In genomic region chr6:94163325-94163995, GRCm38 (mm10) we compare ENCODE assay signal across 10 mouse cellular contexts.
A peak's percentile ranks its signal among the peaks of the same experiment; 100 is the strongest.
DNase-seq lines count a peak whose midpoint lies in the region; ATAC-seq and TF ChIP-seq lines count a peak whose summit lies in the region.
"Had no signal": no experiment of that assay in that cellular context is flagged by ENCODE, and none has a peak within 500 bp of the region (broad histone marks: within the 10 kb centered on the region; RNA-seq: fewer than 3 reads in every experiment).

No protein-coding gene starts in this region.

- ATAC-seq in heart, postnatal 0 days (ENCODE audit: insufficient read depth, low read depth): no peak
- peak; percentile 50; the same call in 1 of the 2 replicates for ATAC-seq in forebrain, embryonic 16.5 days
- no peak for ATAC-seq in liver, embryonic 16.5 days (ENCODE audit: low read depth)

- H3K27me3 ChIP-seq in heart, postnatal 0 days (ENCODE audit: control insufficient read depth, insufficient read depth, low read length): no peaks in the 10 kb centered on the region
- no peaks in the 10 kb centered on the region for H3K27me3 ChIP-seq in forebrain, embryonic 16.5 days (replicated peaks; ENCODE audit: control insufficient read depth, insufficient read depth, low read length)
- H3K27me3 ChIP-seq in liver, embryonic 16.5 days (ENCODE audit: control insufficient read depth, insufficient read depth, low read depth, low read length): no peaks in the 10 kb centered on the region

- no peaks in the 10 kb centered on the region for H3K9me3 ChIP-seq in heart, postnatal 0 days (replicated peaks; ENCODE audit: control insufficient read depth, low read length)
- H3K9me3 ChIP-seq in forebrain, embryonic 16.5 days (ENCODE audit: control insufficient read depth, low read length): no peaks in the 10 kb centered on the region
- H3K9me3 ChIP-seq in liver, embryonic 16.5 days (replicated peaks; ENCODE audit: control insufficient read depth, low read length): no peaks in the 10 kb centered on the region

- no peaks in the 10 kb centered on the region for H3K36me3 ChIP-seq in heart, postnatal 0 days (replicated peaks; ENCODE audit: control insufficient read depth, insufficient read depth, low read length)
- no peaks in the 10 kb centered on the region for H3K36me3 ChIP-seq in forebrain, embryonic 16.5 days (ENCODE audit: control insufficient read depth, insufficient read depth)
- no peaks in the 10 kb centered on the region for H3K36me3 ChIP-seq in liver, embryonic 16.5 days (ENCODE audit: control insufficient read depth, insufficient read depth)

- H3K27ac ChIP-seq in heart, postnatal 0 days (ENCODE audit: low read depth): peak overlapping the region; percentile 50
- H3K27ac ChIP-seq in forebrain, embryonic 16.5 days (ENCODE audit: low read length): peak overlapping the region; percentile 39
- H3K27ac ChIP-seq in liver, embryonic 16.5 days (ENCODE audit: low read length): no peak overlapping the region

- H3K9ac ChIP-seq in heart, postnatal 0 days (replicated peaks; ENCODE audit: low read depth, low read length): no peak overlapping the region
- no peak overlapping the region for H3K9ac ChIP-seq in forebrain, embryonic 16.5 days (replicated peaks; ENCODE audit: low read depth, low read length)
- H3K9ac ChIP-seq in liver, embryonic 16.5 days (ENCODE audit: low read depth, low read length): no peak overlapping the region

- TF ChIP-seq EP300 in heart, postnatal 0 days (IDR thresholded peaks at IDR 0.05; ENCODE audit: low read depth): no peak

- WGBS in heart, postnatal 0 days: 38% methylated on average over 9 of the region's 9 CpGs
- 10% methylated on average over 9 of the region's 9 CpGs for WGBS in forebrain, embryonic 16.5 days
- 38% methylated on average over 9 of the region's 9 CpGs for WGBS in liver, embryonic 16.5 days (ENCODE audit: insufficient replicate concordance)

- TF ChIP-seq CTCF in heart, postnatal 0 days (IDR thresholded peaks at IDR 0.05; ENCODE audit: low read depth): no peak

- intact Hi-C loops in heart, postnatal 25 days (cut with DNase I): no loop called here

- peak overlapping the region; percentile 12; the same call in 1 of the 2 replicates for H3K4me3 ChIP-seq in heart, postnatal 0 days (ENCODE audit: low read depth, low read length)
- H3K4me3 ChIP-seq in forebrain, embryonic 16.5 days (replicated peaks; ENCODE audit: low read length): no peak overlapping the region
- no peak overlapping the region for H3K4me3 ChIP-seq in liver, embryonic 16.5 days (ENCODE audit: low read depth, low read length)

- peak overlapping the region; percentile 32 for H3K4me2 ChIP-seq in heart, postnatal 0 days (ENCODE audit: low read depth, low read length)
- H3K4me2 ChIP-seq in forebrain, embryonic 16.5 days (ENCODE audit: low read length): peak overlapping the region; percentile 32
- H3K4me2 ChIP-seq in liver, embryonic 16.5 days (ENCODE audit: low read depth, low read length): peak overlapping the region; percentile 36

- peaks cover 45% of the 10 kb centered on the region for H3K4me1 ChIP-seq in heart, postnatal 0 days (ENCODE audit: control insufficient read depth, insufficient read depth)
- H3K4me1 ChIP-seq in forebrain, embryonic 16.5 days (replicated peaks; ENCODE audit: control insufficient read depth, insufficient read depth, low read length): peaks cover 14% of the 10 kb centered on the region
- H3K4me1 ChIP-seq in liver, embryonic 16.5 days (ENCODE audit: control insufficient read depth, low read depth, low read length): peaks cover 5% of the 10 kb centered on the region

- no peak for DNase-seq in heart, postnatal 0 days (ENCODE audit: low spot score)
- no peak for DNase-seq in heart, postnatal 25 days (ENCODE audit: low spot score)
- DNase-seq in brain, embryonic 18.5 days (ENCODE audit: low read depth, low spot score): peak; percentile 18
- DNase-seq in adrenal gland, adult 2 months: no peak
- no peak for DNase-seq in cerebellum, postnatal 14 days
- no peak for DNase-seq in ovary, postnatal 36 days (ENCODE audit: low spot score)
- DNase-seq: lung, postnatal 36 days; thymus, adult 18-20 months had no signal
